Mouse (Mus musculus) stomach, postnatal 0 days (tissue): ENCODE results near the gene Tas2r119.

Experiments
- CTCF ChIP-seq: IDR thresholded peaks from 2 replicates; pipeline ENCODE4 v1.5.1; 2016; ENCODE audit warnings: antibody characterized with exemption, low read depth, mild to moderate bottlenecking, moderate library complexity
- EP300 ChIP-seq: optimal IDR thresholded peaks from 2 replicates; pipeline ENCODE3; 2016; ENCODE audit warnings: antibody characterized with exemption

DNA sequence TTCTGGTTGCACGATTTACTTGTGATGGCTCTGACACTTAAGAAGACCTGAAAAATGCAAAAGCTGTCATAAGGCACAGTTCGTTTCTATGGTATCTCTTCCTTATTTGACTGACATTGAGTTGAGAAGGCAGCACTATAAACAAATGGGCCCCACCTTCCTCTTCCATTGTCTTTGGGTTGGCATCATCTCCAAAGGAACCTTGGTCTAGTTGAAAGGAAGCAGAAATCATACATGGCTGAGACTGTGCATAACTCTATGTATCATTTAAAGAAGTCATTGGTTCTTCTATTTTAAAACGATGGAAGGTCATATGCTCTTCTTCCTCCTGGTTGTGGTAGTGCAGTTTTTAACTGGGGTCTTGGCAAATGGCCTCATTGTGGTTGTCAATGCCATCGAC, at the start of gene Tas2r119:
- TF ChIP-seq CTCF = no peak
- no peak for TF ChIP-seq EP300
